Mouse (Mus musculus) B cell, adult (primary cell): ENCODE data around the gene Olfr136. TPM values are rescaled to one million over a fixed set of nuclear protein-coding genes. Genes with fewer than 3 reads are reported as not detected.

ENCODE experiments used
- total RNA-seq: library from RNA; stranded (reverse); gene quantifications from 4 replicates; pipeline ENCODE4 v1.2.4, GENCODE M21; 2023; ENCODE audit not compliant: inconsistent age

Gene Olfr136
- total RNA-seq, result not detected in 4 replicates

DNA sequence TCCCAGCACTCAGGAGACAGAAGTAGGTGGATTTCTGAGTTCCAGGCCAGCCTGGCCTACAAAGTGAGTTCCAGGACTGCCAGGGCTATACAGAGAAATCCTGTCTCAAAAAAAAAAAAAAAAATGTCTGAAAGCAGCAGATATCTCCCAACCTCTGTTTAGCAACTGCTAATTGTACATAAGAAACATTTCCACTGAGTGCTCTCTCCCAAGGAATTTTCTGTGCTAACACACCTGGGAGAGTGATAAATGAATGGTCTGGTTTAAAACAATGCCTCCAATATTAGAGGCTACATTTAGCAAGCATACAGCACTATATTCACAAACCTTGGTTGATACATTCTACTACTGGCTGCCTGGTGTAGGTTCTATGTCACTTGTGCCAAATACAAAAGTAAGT, at the start of gene Olfr136:
Olfr136 (plus strand) TSS at position 301 of the 400 bp plus-strand sequence.

DNA sequence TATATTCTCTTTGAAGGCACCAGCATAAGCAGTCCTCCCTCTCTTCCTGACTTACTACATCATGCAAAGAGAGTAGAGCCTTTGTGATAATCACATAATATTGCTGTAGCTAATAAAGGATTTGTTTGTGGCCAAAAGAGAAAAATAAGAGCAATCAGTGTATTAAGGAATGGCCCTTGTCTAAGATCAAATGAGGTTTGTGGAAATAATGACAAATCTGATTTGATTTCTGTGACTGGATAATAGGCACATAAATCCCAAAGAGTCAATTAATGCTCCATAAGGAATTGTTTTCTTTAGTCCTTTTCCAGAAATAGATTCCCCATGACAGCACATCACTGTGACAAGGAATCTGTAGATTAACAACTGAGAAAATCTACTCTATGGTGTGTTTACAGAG, 22.2 kb upstream of the Olfr136 start, which contains the start of gene Olfr137:
Olfr137 (minus strand) TSS at position 101 of the 400 bp plus-strand sequence.

Other genes with a start within 250 kb of the Olfr136 start
- not detected in 4 replicates for gene Olfr131, start 241.1 kb upstream of the Olfr136 start, total RNA-seq
- gene Olfr132, start 195.3 kb upstream of the Olfr136 start, total RNA-seq, result not detected in 4 replicates
- not detected in 4 replicates for gene Olfr133, start 184.6 kb upstream of the Olfr136 start, total RNA-seq
- gene Olfr134, start 158.4 kb upstream of the Olfr136 start, total RNA-seq, result not detected in 4 replicates
- not detected in 4 replicates for gene Olfr135, start 125.5 kb upstream of the Olfr136 start, total RNA-seq
- not detected in 4 replicates for gene Olfr138, start 68.8 kb upstream of the Olfr136 start, total RNA-seq
- not detected in 4 replicates for gene Olfr137, start 22.3 kb upstream of the Olfr136 start, total RNA-seq
- not detected in 4 replicates for gene Esp36, start 90.4 kb downstream of the Olfr136 start, total RNA-seq
- not detected in 4 replicates for gene Esp34, start 224.4 kb downstream of the Olfr136 start, total RNA-seq